In the genomic region with DNA sequence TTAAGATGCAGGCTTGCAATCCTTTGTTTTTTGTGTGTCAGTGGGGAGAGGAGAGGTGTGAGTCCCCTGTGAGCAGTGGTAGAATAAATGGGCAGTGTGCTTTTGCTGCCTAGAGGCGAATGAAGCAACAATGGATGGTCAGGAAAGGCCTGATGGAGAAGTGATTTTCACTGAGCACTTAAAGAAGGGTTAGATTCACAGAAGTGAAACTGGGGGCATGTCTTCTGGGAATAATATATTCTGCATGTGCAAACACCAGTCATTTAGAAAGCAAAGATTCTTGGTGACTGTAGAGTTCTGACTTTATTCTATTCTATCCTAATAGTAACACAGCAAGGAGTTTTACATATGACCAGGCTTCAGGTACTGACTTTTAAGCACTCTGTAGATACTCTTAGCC, we compare ENCODE assay signal across 18 mouse cellular contexts.
"Had no signal": no experiment of that assay in that cellular context is flagged by ENCODE, and none has a peak within 500 bp of the region (broad histone marks: within the 10 kb centered on the region; RNA-seq: fewer than 3 reads in every experiment).

No protein-coding gene starts in this region.

- H3K27me3 ChIP-seq: limb, embryonic 15.5 days; liver, embryonic 13.5 days; stomach, embryonic 15.5 days had no signal

- DNase-seq: kidney, adult 18-20 months; kidney, postnatal 10 days; kidney, postnatal 4 days; left cerebral cortex, postnatal 4 days; liver, embryonic 13.5 days; lung, adult 18-20 months; lung, postnatal 36 days; midbrain, embryonic 14.5 days; retina, postnatal 1 day; right cerebral cortex, postnatal 4 days; spleen, adult 18-20 months; thymus, postnatal 36 days had no signal

- H3K27ac ChIP-seq: layer of hippocampus, adult 2 months; limb, embryonic 15.5 days; liver, embryonic 13.5 days; midbrain, embryonic 10.5 days; stomach, embryonic 15.5 days had no signal

- H3K9me3 ChIP-seq: limb, embryonic 15.5 days; liver, embryonic 13.5 days; midbrain, embryonic 10.5 days; stomach, embryonic 15.5 days had no signal

- ATAC-seq: lung, postnatal 0 days had no signal

- H3K4me1 ChIP-seq: stomach, embryonic 15.5 days had no signal

- H3K4me3 ChIP-seq: layer of hippocampus, adult 2 months; limb, embryonic 15.5 days; liver, embryonic 13.5 days; midbrain, embryonic 10.5 days; myocyte; stomach, embryonic 15.5 days had no signal

- H3K36me3 ChIP-seq: stomach, embryonic 15.5 days had no signal
